8 mouse cellular contexts compared by ENCODE assay signal in the genomic region with DNA sequence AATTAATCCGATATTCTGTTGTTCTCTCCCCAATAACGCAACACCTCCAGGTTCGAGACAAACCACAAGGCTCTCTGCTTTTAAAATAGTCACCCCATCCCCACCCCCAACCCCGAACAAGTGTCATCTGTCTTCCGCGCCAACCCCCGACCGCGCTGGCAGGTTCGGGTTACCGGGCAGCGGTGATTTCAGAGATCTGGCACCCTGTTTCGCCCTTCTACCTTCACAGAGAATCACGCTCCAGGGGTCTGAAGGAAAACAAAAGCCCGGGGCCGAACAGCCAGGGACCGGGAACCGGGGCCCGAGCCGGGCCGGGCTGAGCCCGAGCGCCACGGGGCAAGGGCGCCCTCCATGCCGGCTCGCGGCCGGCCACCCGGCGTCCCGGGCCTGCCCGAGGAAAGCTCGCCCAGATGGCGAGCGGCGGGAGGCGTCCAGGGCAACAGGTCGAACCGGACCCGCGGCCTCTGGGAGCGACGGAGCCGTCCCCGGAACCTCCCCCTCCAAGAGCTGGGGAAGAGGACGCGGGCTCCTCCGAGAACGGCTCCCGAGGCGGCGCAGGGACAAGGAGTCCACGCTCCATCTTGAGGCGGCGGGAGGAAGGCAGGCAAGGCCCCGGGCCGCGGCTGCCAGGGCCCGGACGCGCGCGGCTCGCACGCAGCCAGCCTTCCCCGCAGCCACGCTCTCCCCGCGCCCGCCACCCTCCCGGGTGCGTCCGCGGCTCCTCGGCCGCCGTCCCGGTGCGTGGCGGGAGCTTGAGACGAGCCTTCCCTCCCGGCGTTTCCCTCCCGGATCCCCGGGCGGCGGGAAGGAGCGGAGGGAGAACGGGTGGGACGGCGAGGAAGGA. TPM values are rescaled to one million over a fixed set of nuclear protein-coding genes. Genes with fewer than 3 reads are reported as not detected.
DNase-seq lines count a peak whose midpoint lies in the region; ATAC-seq lines count a peak whose summit lies in the region.

No protein-coding gene starts in this region.

- no peaks in the 10 kb centered on the region for H3K27me3 ChIP-seq in forebrain, embryonic 15.5 days
- H3K27me3 ChIP-seq in hindbrain, embryonic 10.5 days (ENCODE audit: insufficient read depth, poor library complexity, severe bottlenecking): no peaks in the 10 kb centered on the region

- H3K27ac ChIP-seq in forebrain, embryonic 15.5 days (replicated peaks): peak overlapping the region; percentile 99
- H3K27ac ChIP-seq in hindbrain, embryonic 10.5 days: peak overlapping the region; percentile 100

- peak; percentile 29 for ATAC-seq in frontal cortex, adult (ENCODE audit: low TSS enrichment)
- peak; percentile 75 for ATAC-seq in forebrain, embryonic 15.5 days (replicated peaks)

- under 1% methylated on average over 83 of the region's 92 CpGs for WGBS in forebrain, embryonic 15.5 days
- WGBS in hindbrain, embryonic 10.5 days: under 1% methylated on average over 90 of the region's 92 CpGs

- no peaks in the 10 kb centered on the region for H3K9me3 ChIP-seq in forebrain, embryonic 15.5 days
- H3K9me3 ChIP-seq in hindbrain, embryonic 10.5 days: no peaks in the 10 kb centered on the region

- peaks cover 39% of the 10 kb centered on the region for H3K4me1 ChIP-seq in forebrain, embryonic 15.5 days
- peaks cover 37% of the 10 kb centered on the region for H3K4me1 ChIP-seq in hindbrain, embryonic 10.5 days (replicated peaks)

- peak overlapping the region; percentile 96 for H3K4me3 ChIP-seq in forebrain, embryonic 15.5 days
- peak overlapping the region; percentile 98 for H3K4me3 ChIP-seq in hindbrain, embryonic 10.5 days

- H3K36me3 ChIP-seq in forebrain, embryonic 15.5 days: no peaks in the 10 kb centered on the region
- H3K36me3 ChIP-seq in hindbrain, embryonic 10.5 days: no peaks in the 10 kb centered on the region

- no peak for DNase-seq in frontal cortex, adult 2 months (ENCODE audit: extremely low spot score in 1 of 2, low spot score in 1 of 2)
- DNase-seq in cerebellum, adult 11-12 months: peak; percentile 74
- peak; percentile 72 for DNase-seq in hindbrain, embryonic 10.5 days (ENCODE audit: low spot score)
- peak; percentile 53 for DNase-seq in left cerebral cortex, postnatal 4 days
- DNase-seq in mesoderm, embryonic 11.5 days (ENCODE audit: low read depth, low spot score): peak; percentile 57
- peak; percentile 55 for DNase-seq in spleen, adult 12 weeks (ENCODE audit: low spot score)

- peak overlapping the region; percentile 98 for H3K9ac ChIP-seq in forebrain, embryonic 15.5 days (replicated peaks)

- peak overlapping the region; percentile 74 for H3K4me2 ChIP-seq in forebrain, embryonic 15.5 days (replicated peaks)

- intact Hi-C loops in left cerebral cortex, postnatal 4 days (cut with DNase I): loop anchor here (5.0 kb wide), 1 partner anchor 56 kb away; no protein-coding TSS in a partner anchor

RNA-seq across cellular contexts. Expression of gene Clip1, which starts 0.8 kb away (rescaled TPM):
- 85.6 and 88.1 TPM in 2 replicates for polyA plus RNA-seq in frontal cortex, adult 2 months (2012; rRNA removed)
- 80.0 and 84.5 TPM in 2 replicates for polyA plus RNA-seq in forebrain, embryonic 15.5 days (2015; fragmentation: Nextera tagmentation; extraction: Ambion mirVana)
- polyA plus RNA-seq in hindbrain, embryonic 10.5 days (2016; fragmentation: Nextera tagmentation; extraction: Ambion mirVana): 44.4 and 52.0 TPM in 2 replicates
- 100 to 1,000 TPM; 154 to 158 TPM for total RNA-seq in left cerebral cortex, postnatal 4 days (2021)

RNA-seq across cellular contexts. Expression of gene Zcchc8, which starts 37.3 kb away (rescaled TPM):
- 56.0 and 61.6 TPM in 2 replicates for polyA plus RNA-seq in frontal cortex, adult 2 months (2012; rRNA removed)
- 83.7 and 87.8 TPM in 2 replicates for polyA plus RNA-seq in forebrain, embryonic 15.5 days (2015; fragmentation: Nextera tagmentation; extraction: Ambion mirVana)
- polyA plus RNA-seq in hindbrain, embryonic 10.5 days (2016; fragmentation: Nextera tagmentation; extraction: Ambion mirVana): 77.4 and 92.5 TPM in 2 replicates
- 10 to 100 TPM; 66.3 to 70.9 TPM for total RNA-seq in left cerebral cortex, postnatal 4 days (2021)

Comparison
In these comparisons a context has a peak if more than half of its experiments do, and no peak if none do; other contexts are left out.
1. DNase-seq: peak in cerebellum, adult 11-12 months (single experiment), hindbrain, embryonic 10.5 days (single experiment), left cerebral cortex, postnatal 4 days (single experiment), mesoderm, embryonic 11.5 days (single experiment) and spleen, adult 12 weeks (single experiment); none in frontal cortex, adult 2 months (0 of 2).